Mouse (Mus musculus) heart, postnatal 4 days (tissue): ENCODE measurements around the gene Mff. TPM values are rescaled to one million over a fixed set of nuclear protein-coding genes. Genes with fewer than 3 reads are reported as not detected.

Experiments
- DNase-seq: peaks from one replicate; pipeline ENCODE4 v3.0.0; 2021
- total RNA-seq, 2 experiments: library from RNA; stranded (reverse); gene quantifications; 2 replicates each; pipeline ENCODE4 v1.2.3; 2021

Gene Mff
- 100 to 1,000 TPM; 190 to 206 TPM for total RNA-seq

DNA sequence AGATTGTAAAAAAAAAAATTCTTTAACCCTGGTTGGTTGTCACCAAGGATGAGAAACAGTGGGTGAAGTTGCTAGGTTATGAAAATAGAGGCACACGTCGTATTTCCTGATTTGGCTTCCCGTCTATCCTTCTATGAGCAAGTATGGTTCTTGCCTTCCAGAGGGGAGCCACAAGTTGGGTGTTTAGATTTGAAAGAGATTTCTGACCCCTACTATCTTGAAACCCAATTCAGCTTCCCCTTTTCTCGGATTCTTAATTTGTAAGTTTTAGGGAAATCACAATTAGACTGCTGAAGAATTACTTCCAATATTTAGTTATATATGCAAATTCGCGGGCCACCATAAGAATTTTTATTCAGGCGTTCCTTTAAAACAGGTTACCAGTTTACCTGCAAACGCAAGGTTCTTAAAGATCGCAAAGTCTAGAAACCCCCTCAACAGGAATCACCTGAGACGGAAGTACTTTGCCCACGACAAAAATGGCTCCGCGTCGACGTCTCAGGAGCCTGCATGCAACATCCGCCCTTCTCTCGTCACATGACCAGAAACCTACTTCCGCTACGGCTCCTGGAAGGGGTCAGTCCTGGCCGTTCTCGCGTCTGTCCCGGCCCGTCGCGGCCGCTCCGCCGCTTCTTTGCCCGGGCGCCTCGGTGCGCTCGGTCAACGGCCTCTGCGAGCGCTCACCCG lies at the start of gene Mff:
TSS of gene Mff (plus strand) at position 552 of the 687 bp plus-strand sequence.
- peak; percentile 94 for DNase-seq

DNA sequence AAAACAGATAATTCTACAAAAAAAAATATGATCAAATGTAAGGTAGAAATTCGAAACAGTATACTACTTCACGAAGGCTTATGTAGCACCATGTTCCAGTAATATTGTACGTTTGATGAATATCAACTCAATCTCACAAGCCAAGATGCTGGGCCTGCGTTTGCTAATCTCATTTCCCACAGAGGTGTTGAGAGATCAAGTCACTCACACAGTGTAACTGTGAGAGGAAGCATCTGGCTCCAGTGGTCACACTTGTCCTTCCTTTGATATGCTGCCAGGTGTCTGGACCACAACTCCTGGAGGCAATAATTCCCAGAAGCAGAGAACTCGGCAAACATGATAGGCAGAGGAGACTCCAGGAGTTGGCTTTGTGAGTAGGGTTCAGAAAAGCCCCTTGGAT lies 38.4 kb upstream of the Mff start:
- no peak for DNase-seq

- no peak for DNase-seq
These were observed 37.8 kb upstream of the Mff start for GRCm38 (mm10) chr1:82686866-82687265.

DNA sequence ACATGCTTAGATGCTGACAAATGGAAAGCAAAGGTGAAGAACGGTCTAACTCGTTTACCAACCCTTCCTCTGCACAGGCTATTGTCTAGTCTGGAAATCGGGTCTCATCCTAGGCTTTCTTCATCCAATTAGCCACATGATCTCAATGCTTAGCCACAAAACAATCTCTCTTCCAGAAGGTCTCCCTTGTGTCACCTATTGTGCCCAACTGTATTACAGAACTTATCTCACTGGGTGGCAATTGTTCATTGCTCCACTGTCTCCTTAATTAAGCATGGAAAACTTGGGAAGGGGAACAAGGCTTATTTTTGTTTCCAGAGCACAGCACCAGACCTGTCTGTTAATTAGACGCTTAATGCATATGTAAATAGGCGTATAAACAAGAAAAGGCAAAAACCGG lies 36.8 kb upstream of the Mff start:
- DNase-seq: no peak

GRCm38 (mm10) chr1:82695915-82696314 lies 28.8 kb upstream of the Mff start:
- DNase-seq: no peak

DNA sequence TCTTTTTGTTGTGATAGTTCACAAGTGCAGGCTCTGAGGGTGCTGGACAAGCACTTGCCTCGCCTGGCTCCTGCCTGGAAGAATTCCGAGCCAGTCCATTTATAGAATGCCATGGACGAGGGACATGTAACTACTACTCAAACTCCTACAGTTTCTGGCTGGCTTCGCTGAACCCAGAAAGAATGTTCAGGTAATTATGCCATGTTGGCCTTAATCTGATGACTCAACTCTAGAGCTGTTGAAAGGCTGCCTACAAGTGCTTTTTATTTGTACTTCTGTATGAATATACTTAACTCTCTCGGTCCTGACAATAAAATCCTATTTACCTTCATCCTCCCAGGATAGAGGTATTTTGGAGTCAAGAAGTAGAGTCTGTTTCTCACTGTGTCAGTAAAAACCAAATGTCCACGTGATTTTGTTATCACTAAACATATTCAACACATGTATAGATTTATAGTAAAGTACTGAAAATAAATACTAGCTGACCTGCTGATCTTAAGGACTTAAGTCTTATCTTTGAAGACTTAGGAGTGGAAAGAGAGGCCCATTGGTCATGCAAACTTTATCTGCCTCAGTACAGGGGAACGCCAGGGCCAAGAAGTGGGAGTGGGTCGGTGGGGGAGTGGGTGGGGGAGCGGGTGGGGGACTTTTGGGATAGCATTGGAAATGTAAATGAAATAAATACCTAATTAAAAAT lies 6.7 kb upstream of the Mff start:
- no peak for DNase-seq

DNA sequence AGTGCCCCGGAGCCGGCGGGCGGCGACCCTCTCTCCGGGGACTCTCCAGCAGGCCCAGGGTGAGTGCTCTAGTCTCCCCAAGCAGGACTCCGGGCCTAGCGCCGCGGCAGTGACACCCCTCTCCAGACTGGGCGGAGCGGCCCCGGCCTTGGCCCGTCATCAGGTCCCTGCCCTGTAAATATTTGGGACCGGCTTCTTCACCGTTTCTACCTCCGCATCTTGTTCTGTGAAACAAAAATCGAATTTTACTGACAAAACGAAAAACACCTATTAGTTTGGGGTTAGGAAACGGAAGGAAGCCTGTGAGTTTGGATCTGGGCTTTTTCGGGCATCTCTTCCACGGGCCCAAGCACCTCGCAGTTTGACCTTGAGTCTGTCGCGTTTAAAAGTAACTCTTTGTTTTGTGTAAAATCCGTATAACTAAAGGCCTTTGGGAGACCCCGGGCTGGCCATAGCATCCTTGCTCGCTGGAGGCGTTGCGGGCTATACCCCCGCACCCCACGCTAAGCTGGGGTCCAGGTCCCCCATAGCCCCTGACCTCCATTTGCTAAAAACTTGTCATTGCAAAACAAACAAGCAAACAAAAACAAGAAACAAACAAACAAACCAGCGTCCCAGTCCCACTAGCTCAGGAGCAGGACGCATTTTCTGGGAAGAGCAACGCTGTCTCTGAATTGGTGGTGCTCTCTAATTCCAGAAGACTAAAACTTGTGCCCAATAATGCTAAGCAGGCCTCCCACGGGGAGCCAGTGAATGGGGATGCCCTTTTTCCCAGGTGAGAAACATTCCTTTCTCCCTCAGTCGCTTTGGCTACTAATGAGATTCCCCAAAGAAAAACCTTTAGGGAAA lies 560 bp downstream of the Mff start:
- DNase-seq: no peak

- DNase-seq: no peak
These were observed 1.1 kb downstream of the Mff start for GRCm38 (mm10) chr1:82725875-82726185.

GRCm38 (mm10) chr1:82726482-82726881 lies 1.8 kb downstream of the Mff start:
- no peak for DNase-seq

GRCm38 (mm10) chr1:82733357-82733756 lies 8.7 kb downstream of the Mff start:
- no peak for DNase-seq

- no peak for DNase-seq
These were observed 13.4 kb downstream of the Mff start for GRCm38 (mm10) chr1:82738066-82738465.

DNA sequence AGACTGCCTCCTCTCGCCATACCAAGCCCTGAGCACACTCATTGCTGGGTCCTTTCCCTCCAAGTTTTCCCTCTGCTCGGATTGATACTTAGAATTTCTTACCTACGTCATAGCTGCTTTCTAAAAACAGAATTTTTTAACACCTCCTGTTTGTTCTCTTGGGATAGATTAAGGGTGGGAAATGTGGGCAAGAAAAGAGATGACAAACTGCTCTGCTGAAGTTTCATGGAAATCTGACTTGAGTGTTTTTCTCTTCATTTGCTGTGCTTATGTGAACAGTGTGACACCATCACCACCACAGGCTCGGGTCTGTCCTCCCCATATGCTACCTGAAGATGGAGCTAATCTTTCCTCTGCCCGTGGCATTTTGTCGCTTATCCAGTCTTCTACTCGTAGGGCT lies 16.8 kb downstream of the Mff start:
- DNase-seq: no peak

GRCm38 (mm10) chr1:82743962-82744361 lies 19.3 kb downstream of the Mff start:
- no peak for DNase-seq

- DNase-seq: no peak
These were observed 21.7 kb downstream of the Mff start for GRCm38 (mm10) chr1:82746408-82746807.

GRCm38 (mm10) chr1:82747714-82748452 lies 23.2 kb downstream of the Mff start:
- no peak for DNase-seq

GRCm38 (mm10) chr1:82759520-82759919 lies 34.8 kb downstream of the Mff start:
- no peak for DNase-seq

GRCm38 (mm10) chr1:82761454-82762169 lies 36.9 kb downstream of the Mff start:
- DNase-seq: no peak

DNA sequence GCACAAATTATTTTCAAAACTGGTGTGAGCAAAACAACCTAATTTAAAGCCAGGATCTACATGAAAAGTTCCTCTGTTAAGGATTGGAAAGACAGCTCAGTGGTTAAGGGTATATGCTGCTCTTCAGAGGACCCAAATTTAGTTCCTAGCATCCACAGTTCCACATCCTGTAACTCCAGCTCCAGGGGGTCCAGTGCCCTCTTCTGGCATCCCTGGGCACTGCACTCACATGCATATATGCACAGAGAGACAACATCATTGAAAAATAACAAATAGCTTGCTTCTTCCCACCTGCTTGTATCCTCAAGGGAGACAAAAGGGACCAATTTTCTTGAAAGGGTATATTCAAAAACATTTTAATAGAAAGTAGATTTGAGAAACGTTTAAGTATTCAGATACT lies 37.6 kb downstream of the Mff start:
- DNase-seq: no peak

DNA sequence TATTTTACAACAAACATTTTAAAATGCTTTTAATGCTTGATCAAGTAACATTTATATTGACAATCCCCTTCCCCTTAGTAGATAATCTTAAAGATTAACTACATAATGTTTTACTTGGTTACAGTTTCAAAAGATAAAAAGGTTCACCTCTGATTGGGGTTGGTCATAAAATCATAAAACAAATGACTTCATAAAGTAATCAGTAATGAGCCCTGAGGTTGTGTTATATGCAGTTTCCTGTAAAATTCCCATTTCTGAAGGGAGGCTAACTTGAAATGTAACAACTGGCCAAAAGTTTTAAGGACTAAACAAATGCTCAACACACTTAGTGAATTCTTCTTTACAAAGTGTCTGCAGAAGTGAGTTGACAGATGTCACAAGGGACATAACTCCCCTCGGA lies 41.5 kb downstream of the Mff start:
- no peak for DNase-seq

DNA sequence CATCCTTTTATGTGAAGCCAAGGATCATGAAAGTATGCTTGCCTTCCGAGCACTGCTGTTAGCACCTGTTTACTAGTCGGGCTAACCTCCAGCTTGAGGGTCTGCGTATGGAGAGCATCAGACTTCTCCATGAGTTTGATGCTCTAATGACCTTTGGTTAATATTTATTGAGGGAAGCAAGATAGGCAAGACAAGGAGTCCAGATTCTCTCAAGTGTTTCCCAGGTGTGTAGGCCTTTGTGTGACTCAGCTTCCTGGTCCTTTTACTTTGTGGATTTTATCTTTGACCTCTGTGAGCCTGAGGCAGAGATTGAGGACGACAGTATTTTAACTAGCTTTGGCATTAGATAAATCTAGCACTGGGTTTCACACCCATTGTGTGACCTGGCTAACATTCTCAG lies 42.0 kb downstream of the Mff start:
- DNase-seq: no peak

DNA sequence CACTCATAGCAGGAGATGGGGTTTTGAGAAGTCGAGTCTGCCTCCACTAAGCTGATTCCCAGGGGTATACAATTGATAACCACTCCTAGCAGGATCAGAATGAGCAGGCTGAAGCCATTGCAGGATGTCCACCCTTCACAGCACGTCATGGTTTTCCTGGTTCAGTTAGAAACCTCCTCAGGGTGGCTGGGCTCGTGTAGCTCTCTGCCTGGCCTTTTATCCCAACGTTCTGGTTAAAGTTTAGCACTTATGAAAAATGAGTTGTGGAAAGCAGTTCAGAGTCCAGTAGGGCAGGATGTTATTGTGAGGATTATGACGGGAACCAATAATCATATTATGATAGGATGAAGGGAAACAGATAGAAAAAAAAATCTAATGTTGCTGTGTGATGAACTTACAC lies 43.6 kb downstream of the Mff start, which contains the start of gene Tm4sf20:
TSS of gene Tm4sf20 (minus strand) at position 193 of the 400 bp plus-strand sequence.
- DNase-seq: no peak

DNA sequence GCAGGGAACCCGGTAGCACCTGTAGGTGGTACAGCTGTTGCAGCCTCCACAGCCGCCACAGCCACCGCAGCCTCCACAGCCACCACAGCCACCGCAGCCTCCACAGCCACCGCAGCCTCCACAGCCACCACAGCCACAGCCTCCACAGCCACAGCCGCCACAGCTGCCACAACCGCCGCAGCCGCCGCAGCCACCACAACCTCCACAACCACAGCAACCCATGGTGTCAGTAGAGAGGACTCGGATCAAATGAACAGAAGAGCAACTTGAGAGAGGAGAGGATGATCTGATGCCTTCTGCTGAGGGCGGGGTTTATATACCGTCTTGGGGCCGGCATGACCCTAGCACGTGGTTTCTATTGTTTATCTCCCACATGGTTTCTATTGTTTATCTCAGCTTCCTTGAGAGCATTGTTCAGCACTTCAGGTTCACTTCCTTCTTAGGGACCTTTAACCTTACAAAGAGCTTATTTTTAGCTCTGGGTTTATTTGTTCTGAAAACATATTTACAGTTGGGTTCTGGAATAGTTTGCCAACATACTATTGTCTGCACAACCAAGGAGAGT lies 46.4 kb downstream of the Mff start, which contains the start of gene Gm47791:
TSS of gene Gm47791 (minus strand) at position 222 of the 565 bp plus-strand sequence.
- DNase-seq: no peak
